Mouse (Mus musculus) stomach, embryonic 15.5 days (tissue): Measurements from ENCODE around the gene Pik3r1. TPM values are rescaled to one million over a fixed set of nuclear protein-coding genes. Genes with fewer than 3 reads are reported as not detected.

Source experiments
- ATAC-seq: fragments of 200-750 bp; cut with Nextera tagmentation; 2 replicates; pipeline ENCODE4 v1.8.0; 2017; ENCODE audit warnings: low read depth, moderate number of reproducible peaks, moderate TSS enrichment; ENCODE audit not compliant: insufficient read depth, low FRiP score
- H3K27ac ChIP-seq: fragments of 300-500 bp; sonication (generic); 2 replicates; pipeline ENCODE4 v1.5.1; 2015; ENCODE audit warnings: mild to moderate bottlenecking, inconsistent platforms
- H3K27me3 ChIP-seq: fragments of 300-500 bp; sonication (generic); replicated peaks from 2 replicates; pipeline ENCODE4 v1.6.1; 2015; ENCODE audit warnings: inconsistent platforms
- H3K36me3 ChIP-seq: fragments of 300-500 bp; sonication (generic); 2 replicates; pipeline ENCODE4 v1.6.1; 2015; ENCODE audit warnings: inconsistent platforms
- H3K4me1 ChIP-seq: fragments of 300-500 bp; sonication (generic); 2 replicates; pipeline ENCODE4 v1.6.1; 2015; ENCODE audit warnings: inconsistent platforms
- H3K4me2 ChIP-seq: fragments of 300-500 bp; sonication (generic); 2 replicates; pipeline ENCODE4 v1.6.1; 2015; ENCODE audit warnings: mild to moderate bottlenecking, inconsistent platforms
- H3K4me3 ChIP-seq: fragments of 300-500 bp; sonication (generic); replicated peaks from 2 replicates; pipeline ENCODE4 v1.5.1; 2015; ENCODE audit warnings: inconsistent platforms
- H3K9ac ChIP-seq: fragments of 300-500 bp; sonication (generic); 2 replicates; pipeline ENCODE4 v1.6.1; 2015; ENCODE audit warnings: inconsistent platforms
- H3K9me3 ChIP-seq: fragments of 300-500 bp; sonication (generic); 2 replicates; pipeline ENCODE4 v1.6.1; 2016; ENCODE audit warnings: inconsistent platforms
- WGBS: fragments of 180-500 bp; shearing (Covaris S2); methylation state at CpG from one replicate; pipeline ENCODE4 v1.1.7; 2015; 5-methylcytosine and 5-hydroxymethylcytosine counted together
- polyA plus RNA-seq: library from polyadenylated mRNA; unstranded; fragments of >200 nt; fragmentation: Nextera tagmentation; extraction: Ambion mirVana; gene quantifications from 2 replicates; pipeline ENCODE4 v1.2.1, GENCODE M21; 2015

Gene Pik3r1
- polyA plus RNA-seq, 1 experiment from 2014 or later, result 55.0 TPM

DNA sequence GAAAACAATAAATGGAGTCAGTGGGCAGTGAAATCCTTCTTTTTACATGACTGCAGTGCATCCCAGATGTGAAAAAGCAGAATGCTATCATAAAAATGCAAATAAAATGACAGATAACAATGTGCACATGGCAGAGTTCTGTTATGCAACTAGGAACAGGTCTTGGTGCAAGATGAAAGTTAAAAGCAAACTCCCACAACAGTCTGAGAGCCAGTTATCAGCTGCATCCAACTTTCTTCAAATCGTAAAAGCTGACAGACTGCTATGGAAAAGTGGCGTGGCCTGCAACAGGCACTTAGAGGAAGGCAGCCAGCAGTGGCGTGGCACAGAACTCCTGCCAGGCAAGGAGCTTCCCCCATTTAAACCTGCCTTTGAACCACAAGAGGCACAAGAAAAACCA is 2.0 kb downstream of the Pik3r1 start:
- Histone ChIP-seq H3K4me1 (peaks cover 42% of the 10 kb centered on the region), H3K4me2 (peak overlapping the region; percentile 83)
- WGBS, result 6% methylated on average over 3 of the region's 3 CpGs

GRCm38 (mm10) chr13:101764111-101764510 is 3.9 kb downstream of the Pik3r1 start:
- 51% methylated on average over 5 of the region's 5 CpGs for WGBS
- H3K9me3 ChIP-seq, result no peaks in the 10 kb centered on the region
- H3K27me3 ChIP-seq, result no peaks in the 10 kb centered on the region
- H3K9ac ChIP-seq, result no peak overlapping the region
- H3K4me3 ChIP-seq, result peak overlapping the region; percentile 13
- no peak for ATAC-seq
- H3K36me3 ChIP-seq, result no peaks in the 10 kb centered on the region
- peak overlapping the region; percentile 19; the same call in 1 of the 2 replicates for H3K27ac ChIP-seq
- peak overlapping the region; percentile 42 for H3K4me2 ChIP-seq
- H3K4me1 ChIP-seq, result peaks cover 55% of the 10 kb centered on the region

More for the DNA sequence above, 2.0 kb downstream of the Pik3r1 start:
- no peak for ATAC-seq
- Histone ChIP-seq H3K27ac (no peak overlapping the region), H3K36me3 (no peaks in the 10 kb centered on the region), H3K27me3 (no peaks in the 10 kb centered on the region), H3K4me3 (peak overlapping the region; percentile 98), H3K9me3 (no peaks in the 10 kb centered on the region), H3K9ac (peak overlapping the region; percentile 99; the same call in 1 of the 2 replicates)

- WGBS, result 74% methylated on average over 9 of the region's 9 CpGs
- Histone ChIP-seq H3K27ac (peak overlapping the region; percentile 19; the same call in 1 of the 2 replicates), H3K4me1 (peaks cover 60% of the 10 kb centered on the region), H3K9ac (no peak overlapping the region), H3K36me3 (no peaks in the 10 kb centered on the region), H3K4me2 (peak overlapping the region; percentile 42), H3K4me3 (peak overlapping the region; percentile 13; the same call in 1 of the 2 replicates), H3K9me3 (no peaks in the 10 kb centered on the region), H3K27me3 (no peaks in the 10 kb centered on the region)
- ATAC-seq, result no peak
Observed at GRCm38 (mm10) chr13:101763676-101764075, 4.3 kb downstream of the Pik3r1 start.

DNA sequence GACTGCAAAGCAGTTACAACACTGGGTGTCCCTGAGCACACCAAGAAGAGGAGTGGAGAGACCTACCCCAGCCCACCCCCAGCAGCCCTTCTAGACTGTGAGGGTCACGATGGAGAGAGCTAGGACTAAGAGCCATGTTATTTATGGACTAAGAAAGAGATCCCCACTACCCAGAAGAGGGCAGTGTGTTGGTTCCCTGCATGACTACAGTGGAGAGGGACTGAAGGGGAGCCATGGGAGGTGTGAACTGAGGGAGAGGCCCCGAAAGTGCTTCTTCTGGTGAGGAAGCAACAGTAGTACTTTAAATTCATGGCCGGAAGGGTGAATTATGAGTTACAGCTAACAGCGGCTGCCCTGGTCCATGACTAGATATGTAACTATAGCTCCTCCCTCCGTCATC is 4.9 kb downstream of the Pik3r1 start:
- Histone ChIP-seq H3K4me1 (peaks cover 63% of the 10 kb centered on the region), H3K27me3 (no peaks in the 10 kb centered on the region), H3K9me3 (no peaks in the 10 kb centered on the region), H3K9ac (no peak overlapping the region), H3K4me2 (peak overlapping the region; percentile 42), H3K36me3 (no peaks in the 10 kb centered on the region), H3K4me3 (no peak overlapping the region), H3K27ac (no peak overlapping the region)
- no peak for ATAC-seq
- 75% methylated on average over 5 of the region's 5 CpGs for WGBS

GRCm38 (mm10) chr13:101761617-101762016 is 6.4 kb downstream of the Pik3r1 start:
- no peak for ATAC-seq
- Histone ChIP-seq H3K9ac (no peak overlapping the region), H3K27ac (no peak overlapping the region), H3K4me2 (peak overlapping the region; percentile 0; the same call in 1 of the 2 replicates), H3K27me3 (no peaks in the 10 kb centered on the region), H3K9me3 (no peaks in the 10 kb centered on the region), H3K4me3 (no peak overlapping the region), H3K36me3 (peaks cover 13% of the 10 kb centered on the region), H3K4me1 (peaks cover 74% of the 10 kb centered on the region)
- WGBS, result 52% methylated on average over 5 of the region's 5 CpGs

DNA sequence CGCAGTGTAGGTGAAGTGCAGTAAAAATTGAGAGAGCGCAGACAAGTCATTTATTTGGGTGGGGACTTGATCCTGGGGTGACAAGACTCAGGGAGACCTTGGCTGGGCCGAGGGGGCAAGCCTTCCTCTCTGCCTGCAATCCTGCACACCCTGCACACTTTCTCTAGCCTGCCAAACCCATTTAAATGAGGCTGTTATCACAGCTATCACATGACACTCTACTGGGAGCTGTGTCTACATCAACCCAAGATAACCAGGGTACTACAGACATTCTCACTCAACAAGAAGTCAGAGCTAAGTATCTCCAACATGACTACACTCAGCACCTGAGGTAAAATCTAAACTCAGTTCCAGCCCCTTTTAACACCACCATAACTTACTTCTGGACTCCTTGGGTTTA is 7.1 kb downstream of the Pik3r1 start:
- Histone ChIP-seq H3K9me3 (no peaks in the 10 kb centered on the region), H3K27ac (peak overlapping the region; percentile 51; the same call in 1 of the 2 replicates), H3K4me3 (no peak overlapping the region), H3K27me3 (no peaks in the 10 kb centered on the region), H3K4me1 (peaks cover 73% of the 10 kb centered on the region), H3K4me2 (peak overlapping the region; percentile 27), H3K9ac (no peak overlapping the region), H3K36me3 (peaks cover 18% of the 10 kb centered on the region)
- ATAC-seq, result 0 out of 2 replicates have a peak, but pooled peaks have one; percentile 49
- WGBS, result 44% methylated on average over 3 of the region's 3 CpGs

- Histone ChIP-seq H3K4me1 (peaks cover 71% of the 10 kb centered on the region), H3K4me2 (peak overlapping the region; percentile 27), H3K9me3 (no peaks in the 10 kb centered on the region), H3K9ac (no peak overlapping the region), H3K4me3 (no peak overlapping the region), H3K36me3 (peaks cover 21% of the 10 kb centered on the region), H3K27ac (peak overlapping the region; percentile 51; the same call in 1 of the 2 replicates), H3K27me3 (no peaks in the 10 kb centered on the region)
- 32% methylated on average over 8 of the region's 8 CpGs for WGBS
- ATAC-seq, result peak; percentile 35; the same call in 1 of the 2 replicates
Observed at GRCm38 (mm10) chr13:101760001-101760687, 7.9 kb downstream of the Pik3r1 start.

GRCm38 (mm10) chr13:101759281-101759871 is 8.6 kb downstream of the Pik3r1 start:
- 16% methylated on average over 3 of the region's 3 CpGs for WGBS
- Histone ChIP-seq H3K4me2 (peak overlapping the region; percentile 16; the same call in 1 of the 2 replicates), H3K9ac (no peak overlapping the region), H3K4me1 (peaks cover 72% of the 10 kb centered on the region), H3K4me3 (no peak overlapping the region), H3K36me3 (peaks cover 21% of the 10 kb centered on the region), H3K27ac (peak overlapping the region; percentile 53; the same call in 1 of the 2 replicates), H3K9me3 (no peaks in the 10 kb centered on the region), H3K27me3 (no peaks in the 10 kb centered on the region)
- no peak for ATAC-seq

GRCm38 (mm10) chr13:101757801-101758422 is 10.1 kb downstream of the Pik3r1 start:
- Histone ChIP-seq H3K36me3 (peaks cover 21% of the 10 kb centered on the region), H3K4me3 (no peak overlapping the region), H3K9ac (no peak overlapping the region), H3K9me3 (no peaks in the 10 kb centered on the region), H3K27me3 (no peaks in the 10 kb centered on the region), H3K4me1 (peaks cover 71% of the 10 kb centered on the region), H3K4me2 (no peak overlapping the region), H3K27ac (no peak overlapping the region)
- WGBS, result 66% methylated on average over 22 of the region's 22 CpGs
- ATAC-seq, result no peak

- Histone ChIP-seq H3K27me3 (no peaks in the 10 kb centered on the region), H3K27ac (no peak overlapping the region), H3K9me3 (no peaks in the 10 kb centered on the region), H3K4me2 (no peak overlapping the region), H3K9ac (no peak overlapping the region), H3K36me3 (peaks cover 21% of the 10 kb centered on the region), H3K4me1 (peaks cover 55% of the 10 kb centered on the region), H3K4me3 (no peak overlapping the region)
- ATAC-seq, result no peak
- 40% methylated on average over 2 of the region's 2 CpGs for WGBS
Observed at GRCm38 (mm10) chr13:101755228-101755627, 12.8 kb downstream of the Pik3r1 start.

GRCm38 (mm10) chr13:101753639-101754038 is 14.4 kb downstream of the Pik3r1 start:
- no peak overlapping the region for H3K4me3 ChIP-seq
- H3K9ac ChIP-seq, result no peak overlapping the region
- H3K36me3 ChIP-seq, result peaks cover 21% of the 10 kb centered on the region
- no peaks in the 10 kb centered on the region for H3K27me3 ChIP-seq
- peak; percentile 96 for ATAC-seq
- H3K9me3 ChIP-seq, result no peaks in the 10 kb centered on the region
- 67% methylated on average over 6 of the region's 6 CpGs for WGBS
- H3K27ac ChIP-seq, result peak overlapping the region; percentile 75
- H3K4me2 ChIP-seq, result no peak overlapping the region
- peaks cover 44% of the 10 kb centered on the region for H3K4me1 ChIP-seq

DNA sequence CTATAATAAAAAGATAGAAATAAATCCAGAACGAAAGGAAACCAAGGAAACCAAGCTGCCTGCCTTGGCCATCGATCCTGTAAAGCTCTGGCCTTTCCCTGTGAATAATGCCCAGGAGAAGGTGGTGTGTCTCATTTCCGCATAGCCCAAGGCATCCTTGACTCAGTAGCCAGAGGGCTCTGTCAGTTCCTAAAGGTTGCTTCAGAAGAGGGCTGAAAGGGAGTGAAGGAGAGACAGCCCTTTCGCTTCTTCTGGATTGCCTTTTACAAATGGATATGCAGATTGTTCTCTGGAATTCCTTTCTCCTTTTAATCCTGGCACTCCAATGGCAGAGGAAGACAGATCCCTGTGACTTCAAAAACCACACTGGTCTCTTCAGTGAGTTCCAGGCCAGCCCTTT is 16.2 kb downstream of the Pik3r1 start:
- Histone ChIP-seq H3K27ac (no peak overlapping the region), H3K9me3 (no peaks in the 10 kb centered on the region), H3K9ac (no peak overlapping the region), H3K4me3 (no peak overlapping the region), H3K4me2 (no peak overlapping the region), H3K27me3 (no peaks in the 10 kb centered on the region), H3K4me1 (peaks cover 30% of the 10 kb centered on the region), H3K36me3 (peaks cover 10% of the 10 kb centered on the region)
- 82% methylated on average over 4 of the region's 4 CpGs for WGBS
- no peak for ATAC-seq
